Mouse (Mus musculus) CH12.LX (cell line): ENCODE data around the gene Hoxb3. TPM values are rescaled to one million over a fixed set of nuclear protein-coding genes. Genes with fewer than 3 reads are reported as not detected.
A peak's percentile ranks its signal among the peaks of the same experiment; 100 is the strongest.

Source experiments
- DNase-seq: peaks from one replicate; pipeline ENCODE4 v3.0.0-alpha.2; 2013; ENCODE audit errors: extremely low read depth
- H3K27ac ChIP-seq: 2 replicates; pipeline ENCODE4 v1.5.1; 2012; ENCODE audit warnings: low read depth, mild to moderate bottlenecking, control low read depth, moderate library complexity; ENCODE audit not compliant: insufficient read depth
- H3K27me3 ChIP-seq: replicated peaks from 2 replicates; pipeline ENCODE3; 2012; ENCODE audit warnings: inconsistent platforms
- H3K36me3 ChIP-seq, 2 experiments: replicated peaks in 1 of 2; 2 replicates each; pipeline versions ENCODE3 to v1.6.1; 2012; ENCODE audit warnings: inconsistent platforms in 1 of 2, low read length in 1 of 2, mild to moderate bottlenecking in 1 of 2, mixed read lengths in 1 of 2, moderate library complexity in 1 of 2; ENCODE audit not compliant: control insufficient read depth in 1 of 2, insufficient read depth in 1 of 2
- H3K4me1 ChIP-seq, 2 experiments: 2 replicates each; pipeline ENCODE4 v1.6.1; 2012; ENCODE audit warnings: inconsistent platforms in 1 of 2, moderate library complexity in 1 of 2; ENCODE audit not compliant: insufficient read depth in 2 of 2, control insufficient read depth in 1 of 2
- H3K4me2 ChIP-seq: 2 replicates; pipeline ENCODE4 v1.6.1; 2012; ENCODE audit warnings: low read depth, mild to moderate bottlenecking, control low read depth; ENCODE audit not compliant: poor library complexity, insufficient read depth, severe bottlenecking
- H3K4me3 ChIP-seq, 3 experiments: fragments of 150-350 bp in 1 of 3; sonication (generic) in 1 of 3; replicated peaks in 1 of 3; 2 replicates each; pipeline versions ENCODE3 to v1.5.1; 2011 to 2012; ENCODE audit warnings: low read depth in 2 of 3, low read length in 2 of 3, mild to moderate bottlenecking in 2 of 3, moderate library complexity in 2 of 3, control low read depth in 1 of 3, improper control_type of control experiment in 1 of 3, inconsistent platforms in 1 of 3, mixed read lengths in 1 of 3; ENCODE audit not compliant: poor library complexity in 1 of 3
- H3K79me2 ChIP-seq: replicated peaks from 2 replicates; pipeline ENCODE4 v1.6.1; 2012; ENCODE audit warnings: mild to moderate bottlenecking, moderate library complexity; ENCODE audit not compliant: control insufficient read depth, poor library complexity, insufficient read depth, severe bottlenecking; ENCODE audit errors: extremely low read depth
- H3K9ac ChIP-seq: 2 replicates; pipeline ENCODE4 v1.6.1; 2012; ENCODE audit warnings: low read depth, mild to moderate bottlenecking, control low read depth, moderate library complexity; ENCODE audit not compliant: insufficient read depth
- H3K9me3 ChIP-seq: replicated peaks from 2 replicates; pipeline ENCODE3; 2012; ENCODE audit warnings: low read length, inconsistent platforms, mixed read lengths
- BHLHE40 ChIP-seq: IDR thresholded peaks from 2 replicates; pipeline ENCODE4 v1.6.1; 2011; ENCODE audit warnings: mild to moderate bottlenecking, low read depth, low read length, improper control_type of control experiment
- CHD2 ChIP-seq: IDR thresholded peaks from 2 replicates; pipeline ENCODE4 v1.6.1; 2011; ENCODE audit warnings: low read length, improper control_type of control experiment
- CTCF ChIP-seq, 2 experiments: IDR thresholded peaks in 1 of 2; conservative IDR thresholded peaks in 1 of 2; 2 replicates each; pipeline ENCODE4 v1.5.1; 2011 to 2012; ENCODE audit warnings: low read depth in 2 of 2, low read length in 2 of 2, improper control_type of control experiment in 1 of 2, inconsistent platforms in 1 of 2, mild to moderate bottlenecking in 1 of 2, moderate library complexity in 1 of 2
- E2F4 ChIP-seq: IDR thresholded peaks from 2 replicates; pipeline ENCODE4 v1.6.1; 2011; ENCODE audit warnings: low read depth, low read length, improper control_type of control experiment; ENCODE audit not compliant: insufficient replicate concordance
- GABPA ChIP-seq: IDR thresholded peaks from 2 replicates; pipeline ENCODE4 v1.6.1; 2012; ENCODE audit warnings: low read depth, low read length, improper control_type of control experiment, inconsistent platforms; ENCODE audit not compliant: insufficient replicate concordance
- HCFC1 ChIP-seq: IDR thresholded peaks from 2 replicates; pipeline ENCODE4 v1.6.1; 2012; ENCODE audit warnings: low read depth, mild to moderate bottlenecking, inconsistent platforms, low read length, improper control_type of control experiment
- IRF4 ChIP-seq: IDR thresholded peaks from 2 replicates; pipeline ENCODE4 v1.6.1; 2014; ENCODE audit warnings: low read depth, mild to moderate bottlenecking, inconsistent platforms, low read length, improper control_type of control experiment
- KAT2A ChIP-seq: IDR thresholded peaks from 2 replicates; pipeline ENCODE4 v1.6.1; 2012; ENCODE audit warnings: low read length, improper control_type of control experiment, inconsistent platforms; ENCODE audit not compliant: insufficient replicate concordance
- MAX ChIP-seq: IDR thresholded peaks from 2 replicates; pipeline ENCODE4 v1.6.1; 2011; ENCODE audit warnings: low read length, improper control_type of control experiment
- NELFE ChIP-seq: IDR thresholded peaks from 2 replicates; pipeline ENCODE4 v1.6.1; 2011; ENCODE audit warnings: low read depth, low read length, improper control_type of control experiment
- NRF1 ChIP-seq: IDR thresholded peaks from 2 replicates; pipeline ENCODE4 v1.6.1; 2014; ENCODE audit warnings: low read depth, mild to moderate bottlenecking, inconsistent platforms, low read length, improper control_type of control experiment, moderate library complexity
- POLR2A ChIP-seq: IDR thresholded peaks from 2 replicates; pipeline ENCODE4 v1.6.1; 2011; ENCODE audit warnings: low read depth, mild to moderate bottlenecking, improper control_type of control experiment, low read length
- RAD21 ChIP-seq: IDR thresholded peaks from 2 replicates; pipeline ENCODE4 v1.6.1; 2011; ENCODE audit warnings: low read depth, mild to moderate bottlenecking, low read length, improper control_type of control experiment, moderate library complexity
- SMC3 ChIP-seq: IDR thresholded peaks from 2 replicates; pipeline ENCODE4 v1.6.1; 2011; ENCODE audit warnings: low read depth, low read length, improper control_type of control experiment
- TBP ChIP-seq: conservative IDR thresholded peaks from 2 replicates; pipeline ENCODE4 v1.6.1; 2011; ENCODE audit warnings: low read depth, low read length, improper control_type of control experiment
- USF1 ChIP-seq: IDR thresholded peaks from 2 replicates; pipeline ENCODE4 v1.6.1; 2014; ENCODE audit warnings: low read depth, mild to moderate bottlenecking, inconsistent platforms, low read length, improper control_type of control experiment
- USF2 ChIP-seq: conservative IDR thresholded peaks from 2 replicates; pipeline ENCODE4 v1.6.1; 2011; ENCODE audit warnings: low read depth, low read length, improper control_type of control experiment
- ZC3H11A ChIP-seq: IDR thresholded peaks from 2 replicates; pipeline ENCODE4 v1.6.1; 2012; ENCODE audit warnings: low read depth, mild to moderate bottlenecking, inconsistent platforms, low read length, improper control_type of control experiment
- ZKSCAN1 ChIP-seq: IDR thresholded peaks from 2 replicates; pipeline ENCODE4 v1.6.1; 2012; ENCODE audit warnings: low read depth, inconsistent platforms, low read length, improper control_type of control experiment, borderline replicate concordance
- ZMIZ1 ChIP-seq: IDR thresholded peaks from 2 replicates; pipeline ENCODE4 v1.6.1; 2012; ENCODE audit warnings: low read depth, mild to moderate bottlenecking, inconsistent platforms, low read length, improper control_type of control experiment
- ZNF384 ChIP-seq: IDR thresholded peaks from 2 replicates; pipeline ENCODE4 v1.6.1; 2012; ENCODE audit warnings: low read depth, low read length, improper control_type of control experiment, inconsistent platforms
- dilution Hi-C: fragments of 300-500 bp; cut with MboI; formaldehyde crosslinking; loops from 2 replicates; pipeline ENCODE4 v1.14.3; 2020; ENCODE audit warnings: low sequenced_read_pairs; ENCODE audit not compliant: extremely low pct_unique_long_range_greater_than_20kb, extremely low pct_ligation_motif_present
- in situ Hi-C: fragments of 300-500 bp; cut with MboI; formaldehyde crosslinking; loops from 3 replicates; pipeline ENCODE4 v1.14.3; 2019; ENCODE audit warnings: low sequenced_read_pairs, low pct_ligation_motif_present, low pct_unique_long_range_greater_than_20kb, mixed read lengths
- polyA plus RNA-seq: library from polyadenylated mRNA; unstranded; fragments of >175 nt; gene quantifications from 2 replicates; pipeline ENCODE4 v1.2.1, GENCODE M21; 2012; ENCODE audit warnings: low read depth; ENCODE audit not compliant: insufficient read length
- total RNA-seq, 2 experiments: library from RNA; depleted of rRNA; stranded (reverse); fragments of 300-350 nt in 1 of 2; fragments of >200 nt in 1 of 2; gene quantifications; 2 replicates each; pipeline ENCODE4 v1.2.3; 2012 to 2014

Gene Hoxb3
- total and polyA plus RNA-seq, 3 experiments, result 0.07 to 0.29 (median 0.21) TPM

DNA sequence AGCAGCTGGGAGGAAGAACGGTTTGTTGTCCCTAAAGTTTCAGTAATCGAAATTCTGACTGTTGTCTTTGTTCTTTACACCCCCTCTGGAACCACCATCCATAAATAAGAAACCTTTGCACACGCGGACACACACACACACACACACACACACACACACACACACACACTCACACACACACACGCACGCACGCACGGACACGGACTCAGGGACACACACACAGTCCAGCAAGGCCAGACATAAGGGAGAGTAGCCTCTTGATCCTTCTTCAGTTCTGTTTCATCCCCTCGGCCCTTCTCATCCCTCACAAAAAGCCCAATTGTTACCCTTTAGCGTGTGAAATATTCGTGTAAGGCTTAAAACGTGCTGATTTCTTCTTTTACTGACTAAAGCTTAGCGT is 44.8 kb upstream of the Hoxb3 start:
- TF ChIP-seq MAX (no peak), BHLHE40 (0 out of 2 replicates have a peak, but pooled peaks have one; percentile 16)
- Histone ChIP-seq H3K36me3 (no peaks in the 10 kb centered on the region), H3K9ac (no peak overlapping the region), H3K9me3 (peaks cover 2% of the 10 kb centered on the region), H3K4me1 (peaks cover 0 to 3% of the 10 kb centered on the region in 2 experiments; a peak in 1 of 4 replicates), H3K27me3 (peaks cover 94% of the 10 kb centered on the region), H3K4me2 (no peak overlapping the region), H3K4me3 (no peak overlapping the region), H3K27ac (no peak overlapping the region), H3K79me2 (no peaks in the 10 kb centered on the region)
- dilution Hi-C loops (no loop called here), in situ Hi-C loops (no loop called here)
- no peak for DNase-seq

DNA sequence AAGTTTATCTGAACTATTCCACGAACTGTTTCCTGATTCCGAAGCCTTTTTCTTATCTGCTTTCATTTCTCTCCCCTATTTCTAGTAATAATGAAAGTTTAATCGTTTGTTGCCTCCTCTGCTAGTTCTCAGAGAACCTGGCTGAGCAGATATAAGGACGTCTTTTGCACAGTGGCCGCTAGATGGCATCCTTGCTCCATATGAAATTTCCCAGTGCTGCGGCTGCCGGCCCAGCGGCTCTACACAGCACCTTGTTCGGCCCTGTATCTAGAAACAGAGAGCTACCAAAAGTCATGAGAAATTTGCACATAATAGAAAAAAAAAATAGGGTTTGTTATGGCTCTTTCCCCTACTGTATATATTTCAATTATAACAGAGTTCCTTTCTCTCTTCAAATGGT is 44.4 kb upstream of the Hoxb3 start:
- Histone ChIP-seq H3K9ac (no peak overlapping the region), H3K4me1 (peaks cover 0 to 3% of the 10 kb centered on the region in 2 experiments; a peak in 1 of 4 replicates), H3K27me3 (peaks cover 94% of the 10 kb centered on the region), H3K27ac (no peak overlapping the region), H3K36me3 (no peaks in the 10 kb centered on the region), H3K4me2 (no peak overlapping the region), H3K9me3 (peaks cover 2% of the 10 kb centered on the region), H3K4me3 (no peak overlapping the region), H3K79me2 (no peaks in the 10 kb centered on the region)
- peak; percentile 87 for DNase-seq
- in situ Hi-C loops (no loop called here), dilution Hi-C loops (no loop called here)
- 0 out of 2 replicates have a peak, but pooled peaks have one; percentile 9 for TF ChIP-seq BHLHE40
- TF ChIP-seq NELFE, result 0 out of 2 replicates have a peak, but pooled peaks have one; percentile 12
- TF ChIP-seq USF2, result no peak
- peak; percentile 85 for TF ChIP-seq ZC3H11A
- TF ChIP-seq IRF4, result peak; percentile 68; the same call in 1 of the 2 replicates
- TF ChIP-seq POLR2A, result no peak
- TF ChIP-seq RAD21, result peak; percentile 100
- peak; percentile 14; the same call in 1 of the 2 replicates for TF ChIP-seq NRF1
- TF ChIP-seq SMC3, result peak; percentile 96
- TF ChIP-seq CTCF (conservative IDR thresholded peaks at IDR 0.05 in 1 of 2, IDR thresholded peaks at IDR 0.05 in 1 of 2; ENCODE audit: low read depth in 2 of 2, low read length in 2 of 2), result peak; percentile 71 to 99; a peak in 3 of 4 replicates

DNA sequence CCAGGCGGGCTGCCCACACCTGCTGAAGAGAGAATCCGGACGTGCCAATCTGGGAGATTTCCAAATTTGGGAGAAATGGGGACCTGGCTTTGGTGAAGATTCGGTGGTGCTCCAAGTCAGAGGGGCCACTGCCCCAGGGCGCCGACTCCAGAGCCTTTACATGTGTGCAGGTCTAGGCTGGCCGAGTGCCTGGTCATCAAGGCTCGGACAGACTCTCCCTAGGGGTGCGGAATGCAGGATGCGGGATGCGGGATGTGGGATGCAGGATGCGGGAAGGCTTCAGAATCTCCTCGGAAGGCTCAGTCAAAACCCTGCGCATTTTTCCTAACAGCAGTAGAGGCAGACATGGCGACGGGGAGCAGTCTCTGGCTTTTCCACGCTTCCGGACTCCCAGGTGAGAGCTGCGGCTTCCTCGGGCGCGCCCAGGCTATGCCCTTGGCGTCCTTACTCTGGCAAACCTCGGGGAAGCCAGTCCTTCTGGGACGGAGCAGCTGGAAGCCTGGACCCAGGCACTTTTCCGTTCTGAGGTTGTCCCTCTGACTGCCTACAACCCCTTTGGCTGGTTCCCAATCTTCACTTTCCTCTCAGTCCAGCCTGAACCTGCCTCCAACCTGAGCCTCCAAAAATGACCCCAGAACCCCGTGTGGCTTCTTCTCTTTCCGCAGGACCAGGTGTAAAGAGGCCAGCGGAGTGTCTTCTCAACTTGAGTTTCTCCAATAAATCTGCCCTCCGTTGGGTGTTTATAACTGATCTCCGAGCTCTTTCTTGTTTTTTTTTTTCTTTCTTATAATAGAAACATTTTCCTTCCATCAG is 43.5 kb upstream of the Hoxb3 start:
- no peak for DNase-seq
- no peak for TF ChIP-seq ZNF384
- TF ChIP-seq ZC3H11A, result no peak
- TF ChIP-seq IRF4, result no peak
- no peak for TF ChIP-seq GABPA
- no peak for TF ChIP-seq BHLHE40
- TF ChIP-seq ZKSCAN1, result no peak
- no peak for TF ChIP-seq USF1
- no peak for TF ChIP-seq TBP
- TF ChIP-seq KAT2A, result no peak
- TF ChIP-seq E2F4, result no peak
- TF ChIP-seq CTCF (conservative IDR thresholded peaks at IDR 0.05 in 1 of 2, IDR thresholded peaks at IDR 0.05 in 1 of 2; ENCODE audit: low read depth in 2 of 2, low read length in 2 of 2), result no peak
- no peak for TF ChIP-seq CHD2
- TF ChIP-seq NELFE, result no peak
- TF ChIP-seq SMC3, result no peak
- TF ChIP-seq MAX, result no peak
- TF ChIP-seq POLR2A, result no peak
- TF ChIP-seq HCFC1, result no peak
- no peak for TF ChIP-seq ZMIZ1
- no peaks in the 10 kb centered on the region for H3K79me2 ChIP-seq
- H3K9ac ChIP-seq, result no peak overlapping the region
- H3K4me1 ChIP-seq, result peaks cover 3 to 5% of the 10 kb centered on the region in 2 experiments; a peak in 3 of 4 replicates
- in situ Hi-C loops (no loop called here), dilution Hi-C loops (no loop called here)
- no peak overlapping the region for H3K27ac ChIP-seq
- peaks cover 94% of the 10 kb centered on the region for H3K27me3 ChIP-seq
- no peak overlapping the region for H3K4me2 ChIP-seq
- no peaks in the 10 kb centered on the region for H3K36me3 ChIP-seq
- H3K9me3 ChIP-seq, result peaks cover 2% of the 10 kb centered on the region
- no peak overlapping the region for H3K4me3 ChIP-seq
